Mouse (Mus musculus) limb, embryonic 15.5 days (tissue): Measurements from ENCODE around the gene Ccdc6. TPM values are rescaled to one million over a fixed set of nuclear protein-coding genes. Genes with fewer than 3 reads are reported as not detected.

Experiments used
- ATAC-seq: fragments of 200-750 bp; cut with Nextera tagmentation; 2 replicates; pipeline ENCODE4 v1.8.0; 2017; ENCODE audit warnings: low read depth, moderate TSS enrichment; ENCODE audit not compliant: insufficient number of reproducible peaks, low FRiP score, low TSS enrichment
- H3K27ac ChIP-seq: fragments of 300-500 bp; sonication (generic); 2 replicates; pipeline ENCODE4 v1.5.1; 2015; ENCODE audit warnings: moderate library complexity, mild to moderate bottlenecking, inconsistent platforms
- H3K27me3 ChIP-seq: fragments of 300-500 bp; sonication (generic); 2 replicates; pipeline ENCODE4 v1.6.1; 2015; ENCODE audit warnings: inconsistent platforms
- H3K36me3 ChIP-seq: fragments of 300-500 bp; sonication (generic); 2 replicates; pipeline ENCODE4 v1.6.1; 2015; ENCODE audit warnings: inconsistent platforms
- H3K4me1 ChIP-seq: fragments of 300-500 bp; sonication (generic); 2 replicates; pipeline ENCODE4 v1.6.1; 2015; ENCODE audit warnings: inconsistent platforms
- H3K4me2 ChIP-seq: fragments of 300-500 bp; sonication (generic); 2 replicates; pipeline ENCODE4 v1.6.1; 2015; ENCODE audit warnings: mild to moderate bottlenecking, inconsistent platforms
- H3K4me3 ChIP-seq: fragments of 300-500 bp; sonication (generic); 2 replicates; pipeline ENCODE4 v1.5.1; 2015; ENCODE audit warnings: mild to moderate bottlenecking, inconsistent platforms
- H3K9ac ChIP-seq: fragments of 300-500 bp; sonication (generic); 2 replicates; pipeline ENCODE4 v1.6.1; 2015; ENCODE audit warnings: inconsistent platforms
- H3K9me3 ChIP-seq: fragments of 300-500 bp; sonication (generic); 2 replicates; pipeline ENCODE4 v1.6.1; 2016; ENCODE audit warnings: inconsistent platforms
- WGBS: fragments of 180-500 bp; shearing (Covaris S2); methylation state at CpG from one replicate; pipeline ENCODE4 v1.1.7; 2015; 5-methylcytosine and 5-hydroxymethylcytosine counted together
- polyA plus RNA-seq: library from polyadenylated mRNA; unstranded; fragments of >200 nt; fragmentation: Nextera tagmentation; extraction: Ambion mirVana; gene quantifications from 2 replicates; pipeline ENCODE4 v1.2.1, GENCODE M21; 2015

The Ccdc6 gene
- polyA plus RNA-seq, 1 experiment from 2014 or later = 18.2 TPM

- WGBS = 89% methylated on average over 16 of the region's 16 CpGs
- Histone ChIP-seq H3K4me3 (no peak overlapping the region), H3K4me1 (peaks cover 35% of the 10 kb centered on the region), H3K9ac (no peak overlapping the region), H3K36me3 (peaks cover 33% of the 10 kb centered on the region), H3K4me2 (no peak overlapping the region), H3K27me3 (no peaks in the 10 kb centered on the region), H3K27ac (no peak overlapping the region), H3K9me3 (peaks cover 3% of the 10 kb centered on the region; the same call in 1 of the 2 replicates)
- no peak for ATAC-seq
Measured at GRCm38 (mm10) chr10:70153810-70154209, 56.9 kb downstream of the Ccdc6 start.

DNA sequence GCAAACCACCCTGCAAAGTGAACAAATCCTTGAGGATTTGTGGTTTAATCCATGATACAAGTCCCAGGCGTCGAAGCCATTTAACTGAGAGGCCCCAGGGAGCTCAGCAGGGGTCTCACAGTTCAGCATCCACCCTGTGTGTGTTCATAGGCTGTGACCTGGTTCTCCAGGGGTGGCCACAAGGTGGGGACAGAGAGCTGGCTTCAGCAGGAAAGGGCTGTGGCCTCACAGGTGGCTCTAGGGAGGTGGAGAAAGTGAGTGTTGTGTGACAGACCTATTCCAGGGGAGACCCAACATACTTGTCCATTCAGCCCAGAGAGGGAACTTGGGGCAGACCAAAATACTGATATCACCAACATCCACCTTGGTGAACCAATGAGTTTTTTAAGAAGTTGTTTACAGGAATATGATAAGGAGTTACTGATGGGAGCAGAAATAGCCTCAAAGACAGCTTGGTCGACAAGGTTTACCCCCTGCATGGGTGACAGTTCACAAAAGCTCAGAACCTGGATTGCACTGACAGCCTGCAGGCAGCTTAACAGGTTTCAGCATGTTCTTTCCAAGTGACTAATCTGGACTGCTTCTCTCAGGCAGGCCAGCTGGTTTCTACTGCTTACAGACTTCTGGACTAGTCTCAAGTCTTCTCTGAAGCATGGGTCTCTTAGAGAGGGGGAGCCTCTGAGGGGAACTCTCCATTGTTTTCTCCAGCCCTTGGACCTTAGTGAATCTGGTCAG lies 59.7 kb downstream of the Ccdc6 start:
- Histone ChIP-seq H3K4me3 (no peak overlapping the region), H3K4me1 (peaks cover 16% of the 10 kb centered on the region), H3K9me3 (peaks cover 3% of the 10 kb centered on the region; the same call in 1 of the 2 replicates), H3K27me3 (no peaks in the 10 kb centered on the region), H3K36me3 (peaks cover 34% of the 10 kb centered on the region), H3K9ac (no peak overlapping the region), H3K4me2 (no peak overlapping the region), H3K27ac (no peak overlapping the region)
- no peak for ATAC-seq
- WGBS = 71% methylated on average over 3 of the region's 3 CpGs

GRCm38 (mm10) chr10:70159651-70160320 lies 62.9 kb downstream of the Ccdc6 start:
- Histone ChIP-seq H3K27ac (no peak overlapping the region), H3K36me3 (peaks cover 32% of the 10 kb centered on the region), H3K9me3 (peaks cover 3% of the 10 kb centered on the region; the same call in 1 of the 2 replicates), H3K9ac (no peak overlapping the region), H3K4me2 (no peak overlapping the region), H3K27me3 (no peaks in the 10 kb centered on the region), H3K4me3 (no peak overlapping the region), H3K4me1 (peaks cover 8% of the 10 kb centered on the region; the same call in 1 of the 2 replicates)
- ATAC-seq = no peak
- WGBS = 82% methylated on average over 12 of the region's 12 CpGs

DNA sequence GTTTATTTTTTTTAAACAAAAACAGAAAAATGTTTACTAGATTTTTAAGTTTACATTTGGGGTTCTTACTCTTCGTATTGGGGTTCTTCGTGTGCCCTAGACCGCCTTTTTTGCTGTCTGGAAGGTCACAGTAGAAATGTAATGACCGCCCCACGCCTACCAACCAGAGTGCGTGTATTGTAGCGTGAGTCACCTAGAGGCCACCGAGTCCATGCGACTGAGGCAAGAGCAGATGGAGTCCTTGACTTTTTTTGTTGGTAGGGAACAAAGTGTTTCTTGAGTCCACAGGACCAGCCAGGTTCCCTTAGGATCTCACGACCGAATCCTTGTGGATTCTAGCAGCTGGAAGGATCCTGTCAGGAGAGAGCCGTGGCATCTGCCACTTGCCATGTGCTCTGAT lies 63.9 kb downstream of the Ccdc6 start:
- Histone ChIP-seq H3K4me3 (no peak overlapping the region), H3K27me3 (no peaks in the 10 kb centered on the region), H3K9ac (no peak overlapping the region), H3K27ac (no peak overlapping the region), H3K9me3 (peaks cover 3% of the 10 kb centered on the region; the same call in 1 of the 2 replicates), H3K4me2 (no peak overlapping the region), H3K36me3 (peaks cover 22% of the 10 kb centered on the region), H3K4me1 (peaks cover 8% of the 10 kb centered on the region; the same call in 1 of the 2 replicates)
- 92% methylated on average over 12 of the region's 12 CpGs for WGBS
- ATAC-seq = no peak

- 93% methylated on average over 14 of the region's 14 CpGs for WGBS
- Histone ChIP-seq H3K4me2 (no peak overlapping the region), H3K27me3 (no peaks in the 10 kb centered on the region), H3K9ac (no peak overlapping the region), H3K36me3 (peaks cover 15% of the 10 kb centered on the region), H3K4me1 (peaks cover 6% of the 10 kb centered on the region; the same call in 1 of the 2 replicates), H3K4me3 (no peak overlapping the region), H3K27ac (no peak overlapping the region), H3K9me3 (peaks cover 3% of the 10 kb centered on the region; the same call in 1 of the 2 replicates)
- no peak for ATAC-seq
Measured at GRCm38 (mm10) chr10:70161504-70161903, 64.6 kb downstream of the Ccdc6 start.

GRCm38 (mm10) chr10:70163681-70164080 lies 66.8 kb downstream of the Ccdc6 start:
- Histone ChIP-seq H3K27ac (no peak overlapping the region), H3K36me3 (peaks cover 22% of the 10 kb centered on the region), H3K9ac (no peak overlapping the region), H3K4me1 (peaks cover 8% of the 10 kb centered on the region; the same call in 1 of the 2 replicates), H3K4me2 (no peak overlapping the region), H3K4me3 (no peak overlapping the region), H3K9me3 (no peaks in the 10 kb centered on the region), H3K27me3 (no peaks in the 10 kb centered on the region)
- 43% methylated on average over 5 of the region's 5 CpGs for WGBS
- no peak for ATAC-seq

- H3K4me2 ChIP-seq = no peak overlapping the region
- no peaks in the 10 kb centered on the region for H3K27me3 ChIP-seq
- no peak for ATAC-seq
- H3K9me3 ChIP-seq = no peaks in the 10 kb centered on the region
- WGBS = 71% methylated on average over 6 of the region's 6 CpGs
- no peak overlapping the region for H3K9ac ChIP-seq
- H3K4me1 ChIP-seq = peaks cover 8% of the 10 kb centered on the region; the same call in 1 of the 2 replicates
- H3K36me3 ChIP-seq = peaks cover 40% of the 10 kb centered on the region
- H3K4me3 ChIP-seq = no peak overlapping the region
- H3K27ac ChIP-seq = no peak overlapping the region
Measured at GRCm38 (mm10) chr10:70165877-70166276, 69.0 kb downstream of the Ccdc6 start.

- WGBS = 79% methylated on average over 5 of the region's 5 CpGs
- peaks cover 8% of the 10 kb centered on the region; the same call in 1 of the 2 replicates for H3K4me1 ChIP-seq
- no peak overlapping the region for H3K27ac ChIP-seq
- peaks cover 42% of the 10 kb centered on the region for H3K36me3 ChIP-seq
- H3K4me3 ChIP-seq = no peak overlapping the region
- H3K9me3 ChIP-seq = no peaks in the 10 kb centered on the region
- no peak overlapping the region for H3K4me2 ChIP-seq
- ATAC-seq = no peak
- H3K9ac ChIP-seq = no peak overlapping the region
- no peaks in the 10 kb centered on the region for H3K27me3 ChIP-seq
Measured at GRCm38 (mm10) chr10:70166427-70166826, 69.5 kb downstream of the Ccdc6 start.

DNA sequence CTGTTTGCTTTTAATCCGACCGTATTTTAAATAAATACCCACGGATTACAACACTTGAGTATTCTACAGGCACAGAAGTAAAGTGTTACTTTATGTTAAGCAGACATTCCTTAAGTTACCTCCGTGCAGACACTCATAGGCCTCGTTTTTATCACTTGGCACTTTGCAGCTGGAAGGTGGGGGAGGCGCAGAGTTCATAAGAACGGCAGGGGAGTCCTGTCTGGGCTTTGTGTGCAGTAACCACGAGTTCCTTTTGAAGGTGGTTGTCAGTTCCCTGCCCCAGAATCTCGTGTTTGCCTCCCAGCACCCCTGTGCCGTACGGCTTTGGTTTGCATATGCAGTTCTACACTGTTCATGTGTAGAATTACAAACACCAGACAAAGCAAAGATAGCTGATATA lies 70.7 kb downstream of the Ccdc6 start:
- ATAC-seq = no peak
- Histone ChIP-seq H3K4me1 (peaks cover 8% of the 10 kb centered on the region; the same call in 1 of the 2 replicates), H3K9me3 (no peaks in the 10 kb centered on the region), H3K4me2 (no peak overlapping the region), H3K9ac (no peak overlapping the region), H3K27ac (no peak overlapping the region), H3K4me3 (no peak overlapping the region), H3K27me3 (no peaks in the 10 kb centered on the region), H3K36me3 (peaks cover 44% of the 10 kb centered on the region)
- 54% methylated on average over 11 of the region's 11 CpGs for WGBS

GRCm38 (mm10) chr10:70168396-70168795 lies 71.5 kb downstream of the Ccdc6 start:
- Histone ChIP-seq H3K36me3 (peaks cover 44% of the 10 kb centered on the region), H3K27me3 (no peaks in the 10 kb centered on the region), H3K4me1 (peaks cover 8% of the 10 kb centered on the region; the same call in 1 of the 2 replicates), H3K9me3 (no peaks in the 10 kb centered on the region), H3K27ac (no peak overlapping the region), H3K9ac (no peak overlapping the region), H3K4me2 (no peak overlapping the region), H3K4me3 (no peak overlapping the region)
- WGBS = 67% methylated on average over 13 of the region's 13 CpGs
- ATAC-seq = no peak

DNA sequence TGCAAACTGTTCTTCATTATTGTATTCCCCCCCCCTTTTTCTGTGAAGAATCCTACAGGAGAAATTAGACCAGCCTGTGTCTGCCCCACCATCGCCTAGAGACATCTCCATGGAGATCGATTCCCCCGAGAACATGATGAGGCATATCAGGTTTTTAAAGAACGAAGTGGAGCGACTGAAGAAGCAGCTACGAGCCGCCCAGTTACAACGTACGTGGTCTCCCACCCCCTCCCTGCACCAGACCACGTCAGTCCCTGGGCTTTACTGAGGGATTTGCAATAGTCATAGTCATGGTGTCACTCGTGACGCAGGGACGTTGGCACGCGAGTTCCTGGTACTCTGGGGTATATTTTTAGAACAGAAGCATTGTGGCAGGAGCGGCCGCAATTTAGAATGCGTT lies 72.1 kb downstream of the Ccdc6 start:
- peaks cover 47% of the 10 kb centered on the region for H3K36me3 ChIP-seq
- 82% methylated on average over 18 of the region's 18 CpGs for WGBS
- H3K9me3 ChIP-seq = no peaks in the 10 kb centered on the region
- no peak overlapping the region for H3K4me3 ChIP-seq
- ATAC-seq = no peak
- H3K4me1 ChIP-seq = peaks cover 2% of the 10 kb centered on the region; the same call in 1 of the 2 replicates
- no peak overlapping the region for H3K27ac ChIP-seq
- no peaks in the 10 kb centered on the region for H3K27me3 ChIP-seq
- H3K9ac ChIP-seq = no peak overlapping the region
- H3K4me2 ChIP-seq = no peak overlapping the region

DNA sequence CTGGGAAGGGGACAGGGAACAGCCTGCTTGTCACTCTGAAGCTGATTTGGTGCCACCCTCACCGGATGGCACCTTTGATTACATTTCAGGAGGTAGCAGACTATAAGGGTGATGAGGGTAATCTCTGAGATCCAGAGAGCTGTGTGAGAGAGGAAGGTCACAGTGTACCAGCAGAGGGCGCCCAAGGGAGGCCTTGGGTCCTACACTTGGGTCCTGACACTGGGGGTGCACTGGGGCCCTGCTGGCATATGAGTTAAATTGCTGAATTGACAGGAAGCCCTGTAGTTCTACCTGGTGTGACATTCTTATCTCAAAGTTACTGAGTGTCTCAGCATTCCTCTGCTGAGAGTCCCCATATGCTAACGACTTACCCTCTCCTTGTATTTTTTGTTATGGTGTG lies 76.4 kb downstream of the Ccdc6 start:
- Histone ChIP-seq H3K4me3 (no peak overlapping the region), H3K4me1 (no peaks in the 10 kb centered on the region), H3K27ac (no peak overlapping the region), H3K27me3 (no peaks in the 10 kb centered on the region), H3K9me3 (no peaks in the 10 kb centered on the region), H3K36me3 (peaks cover 71% of the 10 kb centered on the region), H3K4me2 (no peak overlapping the region), H3K9ac (no peak overlapping the region)
- ATAC-seq = no peak
- 56% methylated on average over 3 of the region's 3 CpGs for WGBS
